Mouse (Mus musculus) MEL (cell line): ENCODE results near the gene 1700001P01Rik. TPM values are rescaled to one million over a fixed set of nuclear protein-coding genes. Genes with fewer than 3 reads are reported as not detected.

ENCODE experiments used
- DNase-seq: peaks from one replicate; pipeline ENCODE4 v3.0.0; 2011; ENCODE audit warnings: low read depth, low spot score
- H3K27ac ChIP-seq: 2 replicates; pipeline ENCODE4 v1.5.1; 2012; ENCODE audit warnings: low read depth, mild to moderate bottlenecking, control low read depth, low read length, moderate library complexity; ENCODE audit not compliant: control insufficient read depth
- H3K27me3 ChIP-seq, 2 experiments: fragments of 150-350 bp in 1 of 2; sonication (generic) in 1 of 2; 2 replicates each; pipeline ENCODE4 v1.6.1; 2012; ENCODE audit warnings: low read length in 2 of 2, mild to moderate bottlenecking in 2 of 2, improper control_type of control experiment in 1 of 2, moderate library complexity in 1 of 2; ENCODE audit not compliant: insufficient read depth in 2 of 2, control insufficient read depth in 1 of 2
- H3K36me3 ChIP-seq, 2 experiments: 2 replicates each; pipeline ENCODE4 v1.6.1; 2012 to 2014; ENCODE audit warnings: low read length in 2 of 2, improper control_type of control experiment in 1 of 2, inconsistent platforms in 1 of 2, mild to moderate bottlenecking in 1 of 2; ENCODE audit not compliant: insufficient read depth in 2 of 2, control insufficient read depth in 1 of 2
- H3K4me1 ChIP-seq, 2 experiments: fragments of 150-350 bp in 1 of 2; sonication (generic) in 1 of 2; 2 replicates each; pipeline ENCODE4 v1.6.1; 2012; ENCODE audit warnings: low read length in 2 of 2, improper control_type of control experiment in 1 of 2, mild to moderate bottlenecking in 1 of 2; ENCODE audit not compliant: insufficient read depth in 2 of 2, control insufficient read depth in 1 of 2
- H3K4me3 ChIP-seq, 2 experiments: fragments of 150-350 bp in 1 of 2; sonication (generic) in 1 of 2; 2 replicates each; pipeline ENCODE4 v1.5.1; 2012; ENCODE audit warnings: low read depth in 2 of 2, low read length in 2 of 2, mild to moderate bottlenecking in 2 of 2, moderate library complexity in 2 of 2, control low read depth in 1 of 2, improper control_type of control experiment in 1 of 2; ENCODE audit not compliant: control insufficient read depth in 1 of 2, insufficient read depth in 1 of 2
- H3K79me2 ChIP-seq: 2 replicates; pipeline ENCODE4 v1.6.1; 2012; ENCODE audit warnings: mild to moderate bottlenecking, low read length, moderate library complexity; ENCODE audit not compliant: control insufficient read depth, poor library complexity, insufficient read depth
- H3K9ac ChIP-seq: 2 replicates; pipeline ENCODE4 v1.6.1; 2012; ENCODE audit warnings: low read depth, mild to moderate bottlenecking, control low read depth, low read length, moderate library complexity; ENCODE audit not compliant: control insufficient read depth, poor library complexity, severe bottlenecking
- H3K9me3 ChIP-seq: fragments of 150-350 bp; sonication (generic); replicated peaks from 2 replicates; pipeline ENCODE4 v1.6.1; 2012; ENCODE audit warnings: mild to moderate bottlenecking, low read length, improper control_type of control experiment, moderate library complexity; ENCODE audit not compliant: insufficient read depth
- BHLHE40 ChIP-seq: IDR thresholded peaks from 2 replicates; pipeline ENCODE4 v1.6.1; 2012; ENCODE audit warnings: low read depth, mild to moderate bottlenecking, inconsistent platforms, low read length, improper control_type of control experiment, borderline replicate concordance
- CHD1 ChIP-seq: IDR thresholded peaks from 2 replicates; pipeline ENCODE4 v1.6.1; 2012; ENCODE audit warnings: low read depth, mild to moderate bottlenecking, inconsistent platforms, low read length, improper control_type of control experiment
- CHD2 ChIP-seq: IDR thresholded peaks from 2 replicates; pipeline ENCODE4 v1.6.1; 2011; ENCODE audit warnings: low read length, improper control_type of control experiment
- CTCF ChIP-seq, 3 experiments: IDR thresholded peaks in 2 of 3; conservative IDR thresholded peaks in 1 of 3; 2 replicates each; pipeline ENCODE4 v1.5.1; 2011 to 2012; ENCODE audit warnings: low read length in 3 of 3, low read depth in 2 of 3, mild to moderate bottlenecking in 2 of 3, improper control_type of control experiment in 1 of 3, inconsistent platforms in 1 of 3, mixed read lengths in 1 of 3, moderate library complexity in 1 of 3; ENCODE audit not compliant: control insufficient read depth in 1 of 3, insufficient read depth in 1 of 3, poor library complexity in 1 of 3, severe bottlenecking in 1 of 3
- E2F4 ChIP-seq: IDR thresholded peaks from 2 replicates; pipeline ENCODE4 v1.6.1; 2011; ENCODE audit warnings: low read depth, low read length, improper control_type of control experiment, borderline replicate concordance
- ETS1 ChIP-seq: IDR thresholded peaks from 2 replicates; pipeline ENCODE4 v1.6.1; 2012; ENCODE audit warnings: low read depth, mild to moderate bottlenecking, inconsistent platforms, low read length, improper control_type of control experiment, moderate library complexity
- GABPA ChIP-seq: IDR thresholded peaks from 2 replicates; pipeline ENCODE4 v1.6.1; 2012; ENCODE audit warnings: low read depth, mild to moderate bottlenecking, inconsistent platforms, low read length, improper control_type of control experiment, moderate library complexity
- GATA1 ChIP-seq: IDR thresholded peaks from 2 replicates; pipeline ENCODE4 v1.6.1; 2011; ENCODE audit warnings: low read depth, low read length, improper control_type of control experiment
- HCFC1 ChIP-seq: IDR thresholded peaks from 2 replicates; pipeline ENCODE4 v1.6.1; 2012; ENCODE audit warnings: low read depth, mild to moderate bottlenecking, inconsistent platforms, low read length, improper control_type of control experiment, moderate library complexity
- JUND ChIP-seq: IDR thresholded peaks from 2 replicates; pipeline ENCODE4 v1.6.1; 2011; ENCODE audit warnings: low read depth, mild to moderate bottlenecking, improper control_type of control experiment, low read length
- MAX ChIP-seq: IDR thresholded peaks from 2 replicates; pipeline ENCODE4 v1.6.1; 2011; ENCODE audit warnings: low read length, improper control_type of control experiment
- MAZ ChIP-seq: IDR thresholded peaks from 2 replicates; pipeline ENCODE4 v1.6.1; 2012; ENCODE audit warnings: low read depth, mild to moderate bottlenecking, inconsistent platforms, low read length, improper control_type of control experiment
- MXI1 ChIP-seq: IDR thresholded peaks from 2 replicates; pipeline ENCODE4 v1.6.1; 2011; ENCODE audit warnings: mild to moderate bottlenecking, low read depth, low read length, improper control_type of control experiment
- MYC ChIP-seq: IDR thresholded peaks from 2 replicates; pipeline ENCODE4 v1.6.1; 2011; ENCODE audit warnings: low read depth, mild to moderate bottlenecking, low read length, improper control_type of control experiment, moderate library complexity
- NELFE ChIP-seq: IDR thresholded peaks from 2 replicates; pipeline ENCODE4 v1.6.1; 2011; ENCODE audit warnings: low read depth, low read length, improper control_type of control experiment
- POLR2A ChIP-seq, 2 experiments: IDR thresholded peaks; 2 replicates each; pipeline ENCODE4 v1.6.1; 2011 to 2012; ENCODE audit warnings: low read length in 2 of 2, mild to moderate bottlenecking in 2 of 2, control low read depth in 1 of 2, improper control_type of control experiment in 1 of 2, low read depth in 1 of 2, moderate library complexity in 1 of 2; ENCODE audit not compliant: control insufficient read depth in 1 of 2, insufficient read depth in 1 of 2, poor library complexity in 1 of 2
- POLR2AphosphoS2 ChIP-seq: IDR thresholded peaks from 2 replicates; pipeline ENCODE4 v1.6.1; 2011; ENCODE audit warnings: low read length, improper control_type of control experiment
- POLR2AphosphoS5 ChIP-seq: IDR thresholded peaks from 2 replicates; pipeline ENCODE4 v1.6.1; 2012; ENCODE audit warnings: low read depth, borderline replicate concordance, mild to moderate bottlenecking, inconsistent platforms, low read length, moderate library complexity, mixed read lengths
- RAD21 ChIP-seq: IDR thresholded peaks from 2 replicates; pipeline ENCODE4 v1.6.1; 2011; ENCODE audit warnings: mild to moderate bottlenecking, low read depth, low read length, improper control_type of control experiment
- SMC3 ChIP-seq: IDR thresholded peaks from 2 replicates; pipeline ENCODE4 v1.6.1; 2011; ENCODE audit warnings: low read depth, low read length, improper control_type of control experiment
- TBP ChIP-seq: IDR thresholded peaks from 2 replicates; pipeline ENCODE4 v1.8.0; 2011; ENCODE audit warnings: low read depth, low read length, improper control_type of control experiment
- TCF12 ChIP-seq: IDR thresholded peaks from 2 replicates; pipeline ENCODE4 v1.6.1; 2014; ENCODE audit warnings: low read depth, mild to moderate bottlenecking, inconsistent platforms, low read length, improper control_type of control experiment, moderate library complexity
- ZC3H11A ChIP-seq: IDR thresholded peaks from 2 replicates; pipeline ENCODE4 v1.6.1; 2012; ENCODE audit warnings: low read depth, mild to moderate bottlenecking, inconsistent platforms, low read length, improper control_type of control experiment
- ZKSCAN1 ChIP-seq: IDR thresholded peaks from 2 replicates; pipeline ENCODE4 v1.6.1; 2012; ENCODE audit warnings: low read depth, mild to moderate bottlenecking, inconsistent platforms, low read length, improper control_type of control experiment, moderate library complexity
- ZMIZ1 ChIP-seq: IDR thresholded peaks from 2 replicates; pipeline ENCODE4 v1.6.1; 2012; ENCODE audit warnings: low read depth, mild to moderate bottlenecking, inconsistent platforms, low read length, improper control_type of control experiment, moderate library complexity
- polyA plus RNA-seq, 2 experiments: library from polyadenylated mRNA; stranded (reverse) in 1 of 2; unstranded in 1 of 2; fragments of >175 nt in 1 of 2; fragments of >200 nt in 1 of 2; gene quantifications; 2 replicates each; pipeline versions ENCODE4 v1.2.1 to v1.2.4; 2012; ENCODE audit warnings: low replicate concordance in 2 of 2, low read depth in 1 of 2; ENCODE audit not compliant: insufficient read length in 2 of 2, insufficient read depth in 1 of 2, missing spikeins in 1 of 2
- total RNA-seq: library from RNA; depleted of rRNA; stranded (reverse); fragments of 300-350 nt; gene quantifications from 2 replicates; pipeline ENCODE4 v1.2.3, GENCODE M21; 2012

Gene 1700001P01Rik
- total and polyA plus RNA-seq, 3 experiments: 0.43 to 0.69 TPM; not detected in 1

DNA sequence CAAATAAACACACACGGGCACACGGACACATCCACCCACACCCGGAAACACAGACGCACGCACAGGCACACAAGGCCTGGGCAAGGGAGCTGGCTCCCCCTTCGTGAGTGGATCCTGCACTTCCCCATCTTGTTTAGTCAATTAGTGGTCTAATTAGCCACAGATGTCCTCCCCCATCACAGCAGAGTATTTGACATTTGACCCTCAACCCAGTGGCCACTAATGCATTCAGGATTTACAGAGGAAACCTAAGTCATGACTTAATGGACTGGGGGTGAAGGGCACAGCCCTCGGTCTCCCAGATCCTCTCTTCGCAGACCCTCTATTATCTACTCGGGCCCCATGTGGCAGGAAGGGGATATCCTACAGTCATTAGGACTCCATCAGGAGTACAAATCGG is 42.0 kb downstream of the 1700001P01Rik start:
- no peak for TF ChIP-seq ETS1
- no peak for TF ChIP-seq ZC3H11A
- TF ChIP-seq POLR2AphosphoS2: no peak
- TF ChIP-seq MXI1: no peak
- no peak for TF ChIP-seq CHD1
- TF ChIP-seq TCF12: no peak
- TF ChIP-seq GATA1: no peak
- TF ChIP-seq CHD2: no peak
- H3K27me3 ChIP-seq: no peaks in the 10 kb centered on the region
- H3K36me3 ChIP-seq: peaks cover 0 to 7% of the 10 kb centered on the region in 2 experiments; a peak in 2 of 4 replicates
- H3K4me1 ChIP-seq: no peaks in the 10 kb centered on the region
- no peaks in the 10 kb centered on the region for H3K9me3 ChIP-seq
- H3K9ac ChIP-seq: no peak overlapping the region
- no peak overlapping the region for H3K27ac ChIP-seq
- DNase-seq: no peak
- peaks cover 11% of the 10 kb centered on the region for H3K79me2 ChIP-seq
- H3K4me3 ChIP-seq: no peak overlapping the region

DNA sequence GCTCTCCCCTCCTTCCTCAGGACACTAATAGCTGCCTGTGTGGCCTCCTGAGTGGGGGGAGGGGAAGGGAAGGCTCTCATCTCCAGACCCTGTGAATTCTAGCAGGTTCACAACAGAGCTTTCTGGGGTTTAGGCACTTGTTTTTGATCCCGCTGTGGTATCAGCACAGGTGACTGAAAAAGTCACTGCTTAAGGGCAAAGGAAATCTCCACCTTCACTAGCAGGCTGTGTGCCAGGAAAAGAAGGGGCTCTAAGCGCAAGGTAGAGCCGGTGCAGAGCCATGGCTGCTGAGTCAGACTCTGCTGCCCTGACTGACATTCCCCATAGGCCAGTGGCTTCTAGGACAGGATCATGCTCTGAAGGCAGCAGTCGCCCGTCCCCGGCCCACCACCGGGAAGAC is 47.0 kb downstream of the 1700001P01Rik start:
- Histone ChIP-seq H3K4me3 (no peak overlapping the region), H3K9me3 (no peaks in the 10 kb centered on the region), H3K4me1 (no peaks in the 10 kb centered on the region), H3K9ac (no peak overlapping the region), H3K27ac (no peak overlapping the region), H3K79me2 (peaks cover 1% of the 10 kb centered on the region; the same call in 1 of the 2 replicates), H3K36me3 (peaks cover 0 to 14% of the 10 kb centered on the region in 2 experiments; a peak in 2 of 4 replicates), H3K27me3 (no peaks in the 10 kb centered on the region)
- TF ChIP-seq MYC (no peak), HCFC1 (no peak), POLR2AphosphoS5 (no peak), TCF12 (no peak), NELFE (no peak), MXI1 (no peak), ZMIZ1 (no peak), JUND (no peak)
- no peak for DNase-seq

GRCm38 (mm10) chr11:97728311-97728710 is 47.4 kb downstream of the 1700001P01Rik start:
- no peaks in the 10 kb centered on the region for H3K79me2 ChIP-seq
- no peaks in the 10 kb centered on the region for H3K27me3 ChIP-seq
- no peak overlapping the region for H3K27ac ChIP-seq
- TF ChIP-seq GABPA (no peak), BHLHE40 (no peak), POLR2A (IDR thresholded peaks at IDR 0.05; ENCODE audit: control insufficient read depth in 1 of 2, insufficient read depth in 1 of 2, low read depth in 1 of 2, low read length in 2 of 2, poor library complexity in 1 of 2) (no peak), HCFC1 (no peak), TBP (no peak), POLR2AphosphoS5 (no peak), MAX (no peak), RAD21 (no peak), MAZ (no peak), NELFE (no peak), CTCF (IDR thresholded peaks at IDR 0.05 in 2 of 3, conservative IDR thresholded peaks at IDR 0.05 in 1 of 3; ENCODE audit: control insufficient read depth in 1 of 3, insufficient read depth in 1 of 3, low read depth in 2 of 3, low read length in 3 of 3, poor library complexity in 1 of 3, severe bottlenecking in 1 of 3) (no peak), E2F4 (no peak), SMC3 (no peak), POLR2AphosphoS2 (no peak), ZKSCAN1 (no peak)
- DNase-seq: no peak
- no peaks in the 10 kb centered on the region for H3K9me3 ChIP-seq
- no peak overlapping the region for H3K9ac ChIP-seq
- H3K36me3 ChIP-seq: peaks cover 0 to 17% of the 10 kb centered on the region in 2 experiments; a peak in 2 of 4 replicates
- no peaks in the 10 kb centered on the region for H3K4me1 ChIP-seq
- no peak overlapping the region for H3K4me3 ChIP-seq
